Mouse (Mus musculus): ENCODE data around the gene Casc3. TPM values are rescaled to one million over a fixed set of nuclear protein-coding genes. Genes with fewer than 3 reads are reported as not detected.

The Casc3 gene
- polyA plus RNA-seq, 1 experiment from 2014 or later: 12.4 TPM

- TF ChIP-seq EP300 (optimal IDR thresholded peaks at IDR 0.05) (no peak), CTCF (IDR thresholded peaks at IDR 0.05; ENCODE audit: low read depth) (peak; percentile 89)
- H3K27me3 ChIP-seq (ENCODE audit: control insufficient read depth, insufficient read depth, low read length): no peaks in the 10 kb centered on the region
- no peak overlapping the region for H3K27ac ChIP-seq (replicated peaks)
- H3K9ac ChIP-seq (ENCODE audit: low read length): no peak overlapping the region
- H3K36me3 ChIP-seq (ENCODE audit: control insufficient read depth, insufficient read depth, low read length): no peaks in the 10 kb centered on the region
- peak; percentile 70 for ATAC-seq (ENCODE audit: low FRiP score, low TSS enrichment)
- H3K4me2 ChIP-seq (replicated peaks; ENCODE audit: low read depth): no peak overlapping the region
- H3K4me1 ChIP-seq (replicated peaks; ENCODE audit: control insufficient read depth, insufficient read depth): no peaks in the 10 kb centered on the region
- no peak overlapping the region for H3K4me3 ChIP-seq (ENCODE audit: low read depth, low read length)
- peak; percentile 89 for DNase-seq (ENCODE audit: low spot score)
- 37% methylated on average over 14 of the region's 14 CpGs for WGBS
- H3K9me3 ChIP-seq (ENCODE audit: control insufficient read depth, low read length): no peaks in the 10 kb centered on the region
These were observed 54.3 kb downstream of the Casc3 start for GRCm38 (mm10) chr11:98858759-98859731.

- no peak for TF ChIP-seq EP300 (optimal IDR thresholded peaks at IDR 0.05)
- TF ChIP-seq CTCF (IDR thresholded peaks at IDR 0.05; ENCODE audit: low read depth): peak; percentile 86
- WGBS: 8% methylated on average over 36 of the region's 41 CpGs
- peak; percentile 91 for ATAC-seq (ENCODE audit: low FRiP score, low TSS enrichment)
- peak; percentile 97 for DNase-seq (ENCODE audit: low spot score)
- Histone ChIP-seq H3K36me3 (ENCODE audit: control insufficient read depth, insufficient read depth, low read length) (peaks cover 4% of the 10 kb centered on the region), H3K27ac (replicated peaks) (peak within 1 kb of the TSS; percentile 93), H3K27me3 (ENCODE audit: control insufficient read depth, insufficient read depth, low read length) (no peaks in the 10 kb centered on the region), H3K4me1 (replicated peaks; ENCODE audit: control insufficient read depth, insufficient read depth) (no peaks in the 10 kb centered on the region), H3K4me2 (replicated peaks; ENCODE audit: low read depth) (peak within 1 kb of the TSS; percentile 66), H3K9me3 (ENCODE audit: control insufficient read depth, low read length) (no peaks in the 10 kb centered on the region), H3K4me3 (ENCODE audit: low read depth, low read length) (peak within 1 kb of the TSS; percentile 69), H3K9ac (ENCODE audit: low read length) (peak within 1 kb of the TSS; percentile 83)
These were observed 58.5 kb downstream of the Casc3 start, which contains the start of gene Wipf2 for GRCm38 (mm10) chr11:98863028-98863750. Gene Wipf2 (plus strand): TSS chr11:98863638.

GRCm38 (mm10) chr11:98863751-98864429, 59.2 kb downstream of the Casc3 start:
- H3K9me3 ChIP-seq (ENCODE audit: control insufficient read depth, low read length): no peaks in the 10 kb centered on the region
- peaks cover 4% of the 10 kb centered on the region for H3K36me3 ChIP-seq (ENCODE audit: control insufficient read depth, insufficient read depth, low read length)
- no peaks in the 10 kb centered on the region for H3K27me3 ChIP-seq (ENCODE audit: control insufficient read depth, insufficient read depth, low read length)
- H3K4me2 ChIP-seq (replicated peaks; ENCODE audit: low read depth): peak overlapping the region; percentile 66
- TF ChIP-seq EP300 (optimal IDR thresholded peaks at IDR 0.05) (no peak), CTCF (IDR thresholded peaks at IDR 0.05; ENCODE audit: low read depth) (no peak)
- WGBS: under 1% methylated on average over 36 of the region's 39 CpGs
- peak; percentile 67 for ATAC-seq (ENCODE audit: low FRiP score, low TSS enrichment)
- H3K4me3 ChIP-seq (ENCODE audit: low read depth, low read length): peak overlapping the region; percentile 69
- peak overlapping the region; percentile 83 for H3K9ac ChIP-seq (ENCODE audit: low read length)
- no peaks in the 10 kb centered on the region for H3K4me1 ChIP-seq (replicated peaks; ENCODE audit: control insufficient read depth, insufficient read depth)
- peak overlapping the region; percentile 93 for H3K27ac ChIP-seq (replicated peaks)
- peak; percentile 71 for DNase-seq (ENCODE audit: low spot score)

GRCm38 (mm10) chr11:98867293-98867692, 62.6 kb downstream of the Casc3 start:
- H3K27me3 ChIP-seq (ENCODE audit: control insufficient read depth, insufficient read depth, low read length): no peaks in the 10 kb centered on the region
- ATAC-seq (ENCODE audit: low FRiP score, low TSS enrichment): no peak
- H3K27ac ChIP-seq (replicated peaks): no peak overlapping the region
- H3K36me3 ChIP-seq (ENCODE audit: control insufficient read depth, insufficient read depth, low read length): peaks cover 8% of the 10 kb centered on the region
- H3K4me1 ChIP-seq (replicated peaks; ENCODE audit: control insufficient read depth, insufficient read depth): no peaks in the 10 kb centered on the region
- H3K4me2 ChIP-seq (replicated peaks; ENCODE audit: low read depth): no peak overlapping the region
- no peak overlapping the region for H3K9ac ChIP-seq (ENCODE audit: low read length)
- no peak for DNase-seq (ENCODE audit: low spot score)
- WGBS: 88% methylated on average over 12 of the region's 12 CpGs
- no peak overlapping the region for H3K4me3 ChIP-seq (ENCODE audit: low read depth, low read length)
- no peaks in the 10 kb centered on the region for H3K9me3 ChIP-seq (ENCODE audit: control insufficient read depth, low read length)
- TF ChIP-seq CTCF (IDR thresholded peaks at IDR 0.05; ENCODE audit: low read depth) (no peak), EP300 (optimal IDR thresholded peaks at IDR 0.05) (no peak)

GRCm38 (mm10) chr11:98869906-98870305, 65.2 kb downstream of the Casc3 start:
- Histone ChIP-seq H3K27ac (replicated peaks) (peak overlapping the region; percentile 58; the same call in 1 of the 2 replicates), H3K9ac (ENCODE audit: low read length) (peak overlapping the region; percentile 13; the same call in 1 of the 2 replicates), H3K4me1 (replicated peaks; ENCODE audit: control insufficient read depth, insufficient read depth) (no peaks in the 10 kb centered on the region), H3K36me3 (ENCODE audit: control insufficient read depth, insufficient read depth, low read length) (peaks cover 8% of the 10 kb centered on the region), H3K4me2 (replicated peaks; ENCODE audit: low read depth) (no peak overlapping the region), H3K27me3 (ENCODE audit: control insufficient read depth, insufficient read depth, low read length) (no peaks in the 10 kb centered on the region), H3K9me3 (ENCODE audit: control insufficient read depth, low read length) (no peaks in the 10 kb centered on the region), H3K4me3 (ENCODE audit: low read depth, low read length) (no peak overlapping the region)
- no peak for TF ChIP-seq EP300 (optimal IDR thresholded peaks at IDR 0.05)
- TF ChIP-seq CTCF (IDR thresholded peaks at IDR 0.05; ENCODE audit: low read depth): no peak
- ATAC-seq (ENCODE audit: low FRiP score, low TSS enrichment) (no peak), DNase-seq (ENCODE audit: low spot score) (peak; percentile 18)
- WGBS: 76% methylated on average over 8 of the region's 8 CpGs
